Mouse (Mus musculus) ES-Bruce4 (cell line): ENCODE results near the gene Zfp933.
"Not testable (repeated sequence)": the region's sequence is repeated elsewhere in the genome, so short reads cannot be mapped to it uniquely, and the experiment has no call there.

ENCODE experiments used
- CTCF ChIP-seq: IDR thresholded peaks from one replicate; pipeline ENCODE4 v1.8.1; 2011; ENCODE audit warnings: low read depth, low read length
- EP300 ChIP-seq: IDR thresholded peaks from 2 replicates; pipeline ENCODE4 v1.6.1; 2011; ENCODE audit warnings: low read depth, low read length; ENCODE audit not compliant: insufficient read depth
- POLR2A ChIP-seq: IDR thresholded peaks from one replicate; pipeline ENCODE4 v1.8.1; 2011; ENCODE audit warnings: low read length; ENCODE audit not compliant: insufficient read depth

DNA sequence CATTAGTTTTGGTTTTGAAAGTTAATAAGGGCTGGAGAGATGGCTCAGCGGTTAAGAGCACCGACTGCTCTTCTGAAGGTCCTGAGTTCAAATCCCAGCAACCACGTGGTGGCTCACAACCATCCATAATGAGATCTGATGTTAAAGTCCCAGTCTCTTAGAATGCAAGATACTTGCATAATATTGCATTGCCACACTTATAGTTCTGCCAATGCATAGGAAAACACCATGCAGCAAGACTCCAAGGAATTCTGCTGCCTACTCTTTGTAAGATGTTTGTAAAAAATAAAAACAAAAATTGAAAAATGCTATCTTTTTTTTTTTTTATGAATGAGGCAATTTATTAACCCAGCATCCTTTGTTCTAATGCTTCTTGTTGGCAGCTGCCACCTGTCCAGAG is 26.8 kb downstream of the Zfp933 start:
- TF ChIP-seq CTCF, EP300, POLR2A: not testable (repeated sequence)
